Mouse (Mus musculus) liver, adult 10 weeks (tissue): ENCODE results near the gene Olfr798. TPM values are rescaled to one million over a fixed set of nuclear protein-coding genes. Genes with fewer than 3 reads are reported as not detected.

Experiments
- polyA plus RNA-seq: library from polyadenylated mRNA; stranded (reverse); fragments of 350-450 nt; fragmentation: Illumina TruSeq; extraction: RNeasy Lipid Tissue Mini Kit (QIAGEN cat#74804); gene quantifications from one replicate; pipeline ENCODE4 v1.2.3, GENCODE M21; 2014; ENCODE audit warnings: low read depth, low replicate concordance

Gene Olfr798
- polyA plus RNA-seq, result not detected

DNA sequence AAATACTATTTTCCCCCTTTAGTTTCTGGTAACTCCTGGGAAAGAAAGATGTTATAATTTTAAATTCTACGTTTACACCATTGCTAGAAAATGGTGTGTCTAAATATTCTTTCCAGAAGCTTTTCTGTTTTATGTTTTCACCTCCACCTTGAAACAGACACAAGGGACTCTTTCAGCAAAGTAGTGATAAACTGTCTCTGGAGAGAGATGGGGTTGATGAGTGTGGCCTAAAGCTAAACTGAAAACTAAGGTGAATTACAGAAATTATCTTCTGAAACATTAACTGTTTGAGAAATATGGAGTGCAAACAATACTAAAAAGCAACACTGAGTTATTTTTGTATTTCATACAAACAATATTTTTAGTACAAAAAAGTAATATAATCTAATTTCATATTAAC lies at the start of gene Olfr798:
Olfr798 (minus strand) TSS at position 101 of the 400 bp plus-strand sequence.

DNA sequence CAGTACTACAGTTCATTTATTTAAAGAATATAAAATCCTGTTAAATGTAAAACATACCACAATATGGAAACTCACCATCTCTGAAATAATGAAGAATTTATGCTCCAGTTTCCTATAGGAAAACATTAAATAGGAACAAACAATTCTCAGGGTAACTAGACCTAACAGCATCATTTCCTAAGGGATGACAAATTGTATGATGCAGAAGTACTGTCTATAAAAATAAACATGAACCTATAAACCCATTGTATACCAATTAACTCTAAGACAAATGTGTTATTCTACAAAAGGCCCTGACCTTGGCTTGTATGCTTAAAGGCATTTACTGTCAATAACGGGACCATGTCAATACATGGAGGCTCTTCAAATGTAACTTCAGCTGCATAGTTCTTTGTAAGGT lies 46.0 kb upstream of the Olfr798 start, which contains the start of gene Olfr801:
Olfr801 (minus strand) TSS at position 101 of the 400 bp plus-strand sequence.

DNA sequence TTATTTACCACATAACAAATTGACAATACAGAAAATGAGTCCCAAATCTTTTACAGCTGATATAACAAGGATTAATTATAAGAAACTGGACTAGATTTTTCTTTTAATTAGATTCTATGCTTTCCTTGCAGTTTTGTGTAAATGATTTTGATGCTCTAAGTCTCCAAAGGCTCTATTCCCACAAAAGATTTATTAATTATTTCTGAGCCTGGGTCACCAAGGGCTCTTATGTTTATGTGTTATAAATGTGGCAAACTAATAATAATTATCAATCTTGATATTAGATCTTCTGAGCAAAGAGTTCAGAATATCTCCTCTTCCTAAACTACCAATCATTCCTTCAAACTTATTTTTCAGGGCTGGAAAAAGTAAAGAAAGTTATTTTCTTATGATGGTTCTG lies 29.7 kb upstream of the Olfr798 start, which contains the start of gene Olfr800:
Olfr800 (plus strand) TSS at position 301 of the 400 bp plus-strand sequence.

DNA sequence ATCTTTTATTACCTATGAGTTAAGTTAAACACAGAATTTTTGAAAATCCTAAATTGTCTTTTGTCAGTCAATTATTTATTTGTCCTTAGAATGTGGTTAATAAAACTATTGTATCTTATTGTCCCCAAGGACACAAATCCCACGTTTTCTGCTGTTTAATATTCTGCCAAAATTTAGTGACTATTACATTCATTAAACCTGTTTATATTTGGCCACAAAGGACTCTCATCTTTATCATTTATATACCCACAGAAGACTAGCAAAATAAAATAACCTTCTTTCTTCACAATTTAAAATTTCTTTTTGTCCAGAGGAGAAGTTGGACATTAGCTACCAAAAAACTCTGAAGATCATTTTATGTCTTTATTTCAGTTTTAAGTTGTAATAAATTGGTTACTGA lies 9.4 kb upstream of the Olfr798 start, which contains the start of gene Olfr799:
Olfr799 (plus strand) TSS at position 301 of the 400 bp plus-strand sequence.

DNA sequence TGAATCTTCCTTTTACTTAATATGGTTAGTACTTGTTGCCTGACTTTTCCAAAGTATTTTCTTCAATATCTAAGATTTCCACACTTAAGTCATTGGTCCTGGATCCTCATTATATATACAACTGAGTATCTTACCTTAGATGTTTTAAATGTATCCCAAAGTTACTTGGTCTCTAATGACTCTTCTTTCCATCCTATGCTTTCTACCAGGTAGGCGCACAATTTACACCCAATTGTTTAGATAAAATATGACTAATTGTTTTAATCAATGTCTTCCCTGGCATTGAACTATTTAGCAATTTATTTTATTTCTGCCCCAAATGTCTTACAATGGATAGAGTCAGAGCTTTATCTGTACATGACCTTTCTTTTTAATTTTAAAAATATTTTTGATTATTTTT lies 15.3 kb downstream of the Olfr798 start, which contains the start of gene Olfr796:
Olfr796 (minus strand) TSS at position 101 of the 400 bp plus-strand sequence.

Other genes starting within 250 kb of the Olfr798 start
- gene Olfr784, start 243.9 kb downstream of the Olfr798 start, polyA plus RNA-seq, result not detected
- gene Olfr785, start 222.5 kb downstream of the Olfr798 start, polyA plus RNA-seq, result not detected
- gene Olfr786, start 200.6 kb downstream of the Olfr798 start, polyA plus RNA-seq, result not detected
- gene Olfr787, start 166.1 kb downstream of the Olfr798 start, polyA plus RNA-seq, result not detected
- gene Olfr788, start 156.9 kb downstream of the Olfr798 start, polyA plus RNA-seq, result not detected
- not detected for gene Olfr789, start 143.2 kb downstream of the Olfr798 start, polyA plus RNA-seq
- gene Olfr790, start 129.4 kb downstream of the Olfr798 start, polyA plus RNA-seq, result not detected
- not detected for gene Olfr791, start 106.1 kb downstream of the Olfr798 start, polyA plus RNA-seq
- not detected for gene Olfr792, start 88.8 kb downstream of the Olfr798 start, polyA plus RNA-seq
- gene Olfr794, start 60.3 kb downstream of the Olfr798 start, polyA plus RNA-seq, result not detected
- not detected for gene Olfr796, start 15.4 kb downstream of the Olfr798 start, polyA plus RNA-seq
- not detected for gene Olfr799, start 9.6 kb upstream of the Olfr798 start, polyA plus RNA-seq
- not detected for gene Olfr800, start 29.8 kb upstream of the Olfr798 start, polyA plus RNA-seq
- gene Olfr801, start 45.9 kb upstream of the Olfr798 start, polyA plus RNA-seq, result not detected
- not detected for gene Olfr802, start 60.2 kb upstream of the Olfr798 start, polyA plus RNA-seq
- gene Olfr803, start 66.4 kb upstream of the Olfr798 start, polyA plus RNA-seq, result not detected
- gene Olfr804, start 75.3 kb upstream of the Olfr798 start, polyA plus RNA-seq, result not detected
- not detected for gene Olfr805, start 101.4 kb upstream of the Olfr798 start, polyA plus RNA-seq
- gene Olfr806, start 114.0 kb upstream of the Olfr798 start, polyA plus RNA-seq, result not detected
- gene Olfr807, start 129.9 kb upstream of the Olfr798 start, polyA plus RNA-seq, result not detected
- gene Olfr808, start 137.5 kb upstream of the Olfr798 start, polyA plus RNA-seq, result not detected
- not detected for gene Olfr809, start 146.7 kb upstream of the Olfr798 start, polyA plus RNA-seq
- not detected for gene Olfr810, start 167.0 kb upstream of the Olfr798 start, polyA plus RNA-seq
- not detected for gene Olfr811, start 176.5 kb upstream of the Olfr798 start, polyA plus RNA-seq
- not detected for gene Olfr812, start 218.2 kb upstream of the Olfr798 start, polyA plus RNA-seq
- not detected for gene Olfr813, start 227.4 kb upstream of the Olfr798 start, polyA plus RNA-seq